Mouse (Mus musculus) cerebellum, adult 18-20 months (tissue): Measurements from ENCODE around the gene Cstb.
A peak's percentile ranks its signal among the peaks of the same experiment; 100 is the strongest.
"Not testable (repeated sequence)": the region's sequence is repeated elsewhere in the genome, so short reads cannot be mapped to it uniquely, and the experiment has no call there.

ENCODE experiments used
- DNase-seq, 2 experiments: peaks; one replicate each; pipeline ENCODE4 v3.0.0; 2021

Cstb gene

GRCm38 (mm10) chr10:78425181-78426041 is at the start of gene Cstb:
TSS of gene Cstb (plus strand) at chr10:78425669.
- DNase-seq: peak; percentile 87 to 88

GRCm38 (mm10) chr10:78378516-78378915 is 47.0 kb upstream of the Cstb start:
- no peak for DNase-seq

GRCm38 (mm10) chr10:78383567-78383966 is 41.9 kb upstream of the Cstb start:
- no peak for DNase-seq

- no peak for DNase-seq
These were observed 39.9 kb upstream of the Cstb start for GRCm38 (mm10) chr10:78385520-78385919.

GRCm38 (mm10) chr10:78388216-78388980 is 37.1 kb upstream of the Cstb start:
- DNase-seq: peak in 1 of 2 experiments; percentile 36

- no peak for DNase-seq
These were observed 34.4 kb upstream of the Cstb start for GRCm38 (mm10) chr10:78390982-78391470.

- DNase-seq: peak; percentile 83 to 92
These were observed 33.4 kb upstream of the Cstb start for GRCm38 (mm10) chr10:78392072-78392471.

- DNase-seq: no peak
These were observed 30.1 kb upstream of the Cstb start for GRCm38 (mm10) chr10:78395377-78395776.

- DNase-seq: peak; percentile 96 to 97
These were observed 29.4 kb upstream of the Cstb start for GRCm38 (mm10) chr10:78395819-78396624.

- DNase-seq: no peak
These were observed 28.9 kb upstream of the Cstb start for GRCm38 (mm10) chr10:78396625-78396885.

GRCm38 (mm10) chr10:78399090-78399657 is 26.3 kb upstream of the Cstb start:
- DNase-seq: no peak

GRCm38 (mm10) chr10:78401127-78401526 is 24.3 kb upstream of the Cstb start:
- DNase-seq: no peak

- DNase-seq: no peak
These were observed 23.1 kb upstream of the Cstb start for GRCm38 (mm10) chr10:78402301-78402922.

- DNase-seq: no peak
These were observed 19.3 kb upstream of the Cstb start for GRCm38 (mm10) chr10:78406152-78406551.

GRCm38 (mm10) chr10:78407132-78407531 is 18.3 kb upstream of the Cstb start:
- no peak for DNase-seq

- DNase-seq: peak; percentile 56 to 59
These were observed 16.3 kb upstream of the Cstb start for GRCm38 (mm10) chr10:78409035-78409788.

GRCm38 (mm10) chr10:78411851-78412250 is 13.6 kb upstream of the Cstb start:
- DNase-seq: peak in 1 of 2 experiments; percentile 51

GRCm38 (mm10) chr10:78412319-78413151 is 12.9 kb upstream of the Cstb start, which contains the start of gene Rrp1:
TSS of gene Rrp1 (minus strand) at chr10:78413043.
- peak; percentile 95 to 98 for DNase-seq

GRCm38 (mm10) chr10:78413152-78413520 is 12.3 kb upstream of the Cstb start:
- DNase-seq: no peak

GRCm38 (mm10) chr10:78414936-78415335 is 10.5 kb upstream of the Cstb start:
- DNase-seq: not testable (repeated sequence)
